Comparison of ENCODE assay signal across 10 mouse cellular contexts in the genomic region with DNA sequence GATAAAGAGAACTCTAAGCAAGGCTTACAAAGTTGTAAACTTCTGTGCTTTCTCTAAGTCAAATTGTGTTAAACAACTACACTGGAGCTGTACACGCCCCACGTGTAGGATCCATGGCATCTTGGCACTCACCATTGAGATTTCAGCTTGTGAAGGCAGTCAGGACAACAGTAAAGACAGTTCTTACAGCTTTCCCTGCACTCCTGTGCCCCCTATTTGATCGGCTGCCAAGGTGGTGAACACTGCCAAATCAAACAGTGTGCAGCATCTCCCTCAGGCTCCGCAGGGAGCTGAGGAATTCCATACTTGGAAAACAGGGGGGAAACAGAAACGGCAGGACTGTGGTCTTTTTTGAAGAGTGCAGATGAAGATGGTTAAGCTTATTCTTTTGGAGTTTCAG.
DNase-seq lines count a peak whose midpoint lies in the region; ATAC-seq lines count a peak whose summit lies in the region.
"Had no signal": no experiment of that assay in that cellular context is flagged by ENCODE, and none has a peak within 500 bp of the region (broad histone marks: within the 10 kb centered on the region; RNA-seq: fewer than 3 reads in every experiment).

No protein-coding gene starts in this region.

- no peak overlapping the region for H3K27ac ChIP-seq in heart, embryonic 12.5 days (ENCODE audit: poor library complexity, severe bottlenecking)
- H3K27ac ChIP-seq in heart, embryonic 10.5 days = no peak overlapping the region

- ATAC-seq in heart, embryonic 12.5 days (ENCODE audit: insufficient number of reproducible peaks, low FRiP score) = 0 out of 2 replicates have a peak, but pooled peaks have one; percentile 36

- 27% methylated on average over 5 of the region's 5 CpGs for WGBS in heart, embryonic 12.5 days
- 48% methylated on average over 5 of the region's 5 CpGs for WGBS in heart, embryonic 10.5 days

- H3K36me3 ChIP-seq in heart, embryonic 12.5 days = no peaks in the 10 kb centered on the region
- H3K36me3 ChIP-seq in heart, embryonic 10.5 days = no peaks in the 10 kb centered on the region

- H3K4me3 ChIP-seq in heart, embryonic 12.5 days = no peak overlapping the region
- no peak overlapping the region for H3K4me3 ChIP-seq in heart, embryonic 10.5 days

- no peaks in the 10 kb centered on the region for H3K27me3 ChIP-seq in heart, embryonic 12.5 days (replicated peaks)
- no peaks in the 10 kb centered on the region for H3K27me3 ChIP-seq in heart, embryonic 10.5 days (ENCODE audit: insufficient read depth, poor library complexity, severe bottlenecking)

- no peak overlapping the region for H3K9ac ChIP-seq in heart, embryonic 12.5 days

- no peak for DNase-seq in heart, embryonic 10.5 days (ENCODE audit: low spot score)
- DNase-seq in layer of hippocampus, postnatal 14 days (ENCODE audit: low spot score in 2 of 2) = peak; percentile 3 to 4
- no peak for DNase-seq in layer of hippocampus, adult 8-10 months (ENCODE audit: low spot score in 2 of 2)
- peak; percentile 6 for DNase-seq in urinary bladder, postnatal 14 days (ENCODE audit: low spot score)
- no peak for DNase-seq in urinary bladder, postnatal 36 days (ENCODE audit: low spot score in 2 of 2)
- no peak for DNase-seq in thymus, postnatal 25 days
- DNase-seq in retina, postnatal 1 day = no peak
- DNase-seq: layer of hippocampus, postnatal 36 days; thymus, adult 18-20 months had no signal

- H3K4me1 ChIP-seq in heart, embryonic 12.5 days (replicated peaks) = peaks cover 8% of the 10 kb centered on the region
- no peaks in the 10 kb centered on the region; the same call in 1 of the 2 replicates for H3K4me1 ChIP-seq in heart, embryonic 10.5 days

- H3K9me3 ChIP-seq in heart, embryonic 12.5 days (replicated peaks) = no peaks in the 10 kb centered on the region
- no peaks in the 10 kb centered on the region for H3K9me3 ChIP-seq in heart, embryonic 10.5 days

- no peak overlapping the region for H3K4me2 ChIP-seq in heart, embryonic 12.5 days

Comparison
In these comparisons a context has a peak if more than half of its experiments do, and no peak if none do; other contexts are left out.
1. DNase-seq: peak in layer of hippocampus, postnatal 14 days (2 of 2) and urinary bladder, postnatal 14 days (single experiment); none in heart, embryonic 10.5 days (single experiment), layer of hippocampus, adult 8-10 months (0 of 2), urinary bladder, postnatal 36 days (0 of 2), thymus, postnatal 25 days (single experiment) and retina, postnatal 1 day (single experiment).